ENCODE assay signal across 27 mouse cellular contexts in the genomic region with DNA sequence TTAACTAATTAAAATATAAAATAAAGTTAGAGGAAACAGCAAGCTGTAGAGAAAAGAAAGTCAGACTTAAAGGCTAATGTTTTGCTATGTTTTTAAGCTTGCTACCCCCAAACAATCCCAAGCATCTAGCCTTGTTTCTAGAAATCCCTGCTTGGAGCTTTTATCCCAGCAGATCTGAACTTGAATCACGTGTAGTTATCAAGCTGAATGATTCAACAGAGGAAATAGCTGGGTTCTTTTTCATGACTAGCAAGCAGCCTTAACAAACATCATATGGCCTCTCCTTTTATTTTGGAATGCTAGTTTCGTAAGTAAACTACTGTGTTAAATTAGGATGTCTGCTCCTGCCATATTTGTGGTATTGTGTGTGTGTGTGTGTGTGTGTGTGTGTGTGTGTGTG. TPM values are rescaled to one million over a fixed set of nuclear protein-coding genes. Genes with fewer than 3 reads are reported as not detected.
"Had no signal": no experiment of that assay in that cellular context is flagged by ENCODE, and none has a peak within 500 bp of the region (broad histone marks: within the 10 kb centered on the region; RNA-seq: fewer than 3 reads in every experiment).

No protein-coding gene starts in this region.

- H3K4me1 ChIP-seq: heart, embryonic 10.5 days; hindbrain, embryonic 10.5 days; intestine, embryonic 15.5 days; liver, embryonic 13.5 days; liver, embryonic 15.5 days had no signal

- H3K9me3 ChIP-seq: heart, embryonic 10.5 days; heart, embryonic 12.5 days; hindbrain, embryonic 10.5 days; hindbrain, embryonic 12.5 days; intestine, embryonic 15.5 days; limb, embryonic 10.5 days; limb, embryonic 12.5 days; liver, embryonic 13.5 days; liver, embryonic 15.5 days had no signal

- H3K4me2 ChIP-seq: heart, embryonic 12.5 days; hindbrain, embryonic 12.5 days; hindbrain, embryonic 14.5 days; intestine, embryonic 15.5 days; limb, embryonic 12.5 days; liver, embryonic 11.5 days; liver, embryonic 13.5 days; liver, embryonic 15.5 days had no signal

- H3K36me3 ChIP-seq: heart, embryonic 12.5 days; intestine, embryonic 15.5 days; liver, embryonic 13.5 days; liver, embryonic 15.5 days had no signal

- H3K27me3 ChIP-seq: heart, embryonic 12.5 days; hindbrain, embryonic 12.5 days; intestine, embryonic 15.5 days; limb, embryonic 12.5 days; liver, embryonic 13.5 days; liver, embryonic 15.5 days had no signal

- H3K27ac ChIP-seq: gastrocnemius, adult 2 months; heart, embryonic 10.5 days; hindbrain, embryonic 10.5 days; hindbrain, embryonic 12.5 days; hindbrain, embryonic 14.5 days; intestine, embryonic 15.5 days; left cerebral cortex, adult 2 months; limb, embryonic 10.5 days; limb, embryonic 12.5 days; liver, embryonic 13.5 days; liver, embryonic 15.5 days had no signal

- DNase-seq: gastrocnemius, adult 2 months; gastrocnemius, postnatal 10 days; gastrocnemius, postnatal 25 days; heart, adult 18-20 months; heart, postnatal 10 days; heart, postnatal 4 days; kidney, adult 18-20 months; kidney, adult 8-10 months; kidney, postnatal 25 days; kidney, postnatal 4 days; liver; liver, embryonic 13.5 days; liver, postnatal 0 days had no signal

- H3K4me3 ChIP-seq: gastrocnemius, adult 2 months; heart, embryonic 10.5 days; heart, embryonic 12.5 days; hindbrain, embryonic 10.5 days; hindbrain, embryonic 12.5 days; intestine, embryonic 15.5 days; left cerebral cortex, adult 2 months; limb, embryonic 10.5 days; limb, embryonic 12.5 days; liver, embryonic 13.5 days; liver, embryonic 15.5 days had no signal

- ATAC-seq: hindbrain, embryonic 16.5 days; inflammation-experienced regulatory T-cells, adult 6 months; intestine, postnatal 0 days; liver, postnatal 0 days had no signal

- H3K9ac ChIP-seq: heart, embryonic 12.5 days; hindbrain, embryonic 12.5 days; hindbrain, embryonic 14.5 days; intestine, embryonic 15.5 days; limb, embryonic 12.5 days; liver, embryonic 13.5 days; liver, embryonic 15.5 days; liver, postnatal 0 days had no signal

RNA-seq across cellular contexts. Expression of a gene that starts 21.9 kb away (rescaled TPM):
- polyA plus RNA-seq: inflammation-experienced regulatory T-cells, adult 6 months; liver, embryonic 15.5 days had no signal
